Mouse (Mus musculus): ENCODE measurements around the gene Hist1h1c. TPM values are rescaled to one million over a fixed set of nuclear protein-coding genes. Genes with fewer than 3 reads are reported as not detected.
A peak's percentile ranks its signal among the peaks of the same experiment; 100 is the strongest.
"Not testable (repeated sequence)": the region's sequence is repeated elsewhere in the genome, so short reads cannot be mapped to it uniquely, and the experiment has no call there.

The Hist1h1c gene
- total RNA-seq, 2 experiments from 2014 or later, result 134 to 160 TPM

DNA sequence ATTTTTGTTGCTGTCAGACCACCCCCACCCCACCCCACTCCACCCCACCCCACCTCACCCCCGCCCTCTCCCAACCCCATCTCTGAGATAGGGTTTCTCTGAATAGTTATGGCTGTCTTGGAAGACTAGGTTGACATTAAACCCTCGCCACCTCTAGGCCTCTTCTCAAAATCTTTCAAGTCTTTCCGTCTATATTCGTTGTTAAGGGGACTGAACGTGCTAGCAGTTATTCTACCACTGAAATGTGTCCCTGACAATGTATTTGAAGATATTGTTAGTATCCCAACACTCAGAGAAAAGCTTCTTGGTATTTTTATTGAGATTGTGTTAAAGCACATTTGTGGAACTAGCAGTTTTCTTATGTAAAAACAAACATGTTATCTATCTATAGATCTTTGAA is 2.3 kb downstream of the Hist1h1c start:
- intact Hi-C loops (cut with DNase I), result loop anchor here (5.0 kb wide), 2 partner anchors 119 to 209 kb away; partner anchors contain the start of genes Hist1h1e, Hist1h2af, Hist1h2be and Hist1h4h

DNA sequence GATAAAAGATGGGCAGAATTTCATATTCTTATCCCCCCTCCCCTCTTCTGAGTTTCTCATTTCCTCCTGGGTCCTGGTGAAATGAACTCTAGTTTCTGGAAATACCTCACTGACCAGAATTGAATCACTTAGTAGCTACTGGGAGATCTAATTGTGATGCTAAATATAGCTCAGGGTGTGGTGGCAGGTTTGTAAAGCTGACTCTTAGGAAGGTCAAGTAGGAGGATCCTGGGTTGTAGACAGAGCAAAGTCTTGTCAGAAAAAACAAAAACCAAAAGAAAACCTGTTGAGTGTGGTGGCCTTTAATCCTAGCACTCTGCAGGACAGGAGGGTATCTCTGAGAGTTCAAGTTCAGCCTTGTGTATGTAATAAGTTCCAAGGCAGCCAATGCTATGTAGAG is 3.4 kb downstream of the Hist1h1c start:
- intact Hi-C loops (cut with DNase I), result loop anchor here (5.0 kb wide), 2 partner anchors 120 to 210 kb away; partner anchors contain the start of genes Hist1h1e, Hist1h2af, Hist1h2be and Hist1h4h
- no peak for DNase-seq (ENCODE audit: low spot score)

More for the DNA sequence above, 2.3 kb downstream of the Hist1h1c start:
- no peak for DNase-seq (ENCODE audit: low spot score)

DNA sequence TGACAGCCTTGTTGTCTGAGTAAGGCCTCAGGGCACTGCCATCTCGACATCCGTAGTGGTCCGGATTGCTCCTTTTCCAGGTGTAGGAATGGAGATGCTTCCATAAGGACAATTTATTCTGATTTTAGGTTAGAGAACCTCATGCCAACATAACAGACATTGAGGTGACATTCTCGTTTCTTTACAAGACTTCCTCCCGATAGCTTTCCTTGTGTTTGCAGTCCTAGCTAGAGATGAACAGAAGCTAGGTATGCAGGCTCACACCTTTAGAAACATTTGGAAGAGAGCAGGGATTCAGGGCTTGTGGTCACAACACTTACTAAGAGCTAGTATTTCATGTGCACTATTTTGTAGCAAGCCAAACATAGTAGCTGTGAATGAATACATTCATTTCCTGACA is 4.6 kb downstream of the Hist1h1c start:
- intact Hi-C loops (cut with DNase I), result loop anchor here (5.0 kb wide), 2 partner anchors 121 to 211 kb away; partner anchors contain the start of genes Hist1h1e, Hist1h2af, Hist1h2be and Hist1h4h

DNA sequence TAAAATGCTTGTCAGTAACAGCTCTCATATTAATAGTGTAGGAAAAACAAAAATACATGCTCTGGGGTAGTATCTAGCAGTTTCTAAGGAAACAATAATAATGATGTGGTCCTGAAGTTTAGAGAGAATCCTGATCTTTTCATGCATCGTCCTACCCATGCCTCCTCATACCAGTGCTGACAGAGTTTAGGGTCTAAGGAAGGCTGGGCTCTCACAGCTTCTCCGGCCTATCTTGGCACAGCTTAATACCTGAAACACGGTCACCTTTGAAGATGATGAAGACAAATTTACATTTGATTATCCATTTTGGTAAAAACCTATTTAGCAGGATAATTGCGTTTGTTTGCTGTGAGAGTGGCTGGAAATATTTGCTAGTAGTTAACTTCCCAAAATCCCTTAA is 5.4 kb downstream of the Hist1h1c start:
- no peak for DNase-seq (ENCODE audit: low spot score)
- intact Hi-C loops (cut with DNase I), result loop anchor here (5.0 kb wide), 2 partner anchors 122 to 212 kb away; partner anchors contain the start of genes Hist1h1e, Hist1h2af, Hist1h2be and Hist1h4h

More for the DNA sequence above, 4.6 kb downstream of the Hist1h1c start:
- no peak for DNase-seq (ENCODE audit: low spot score)

DNA sequence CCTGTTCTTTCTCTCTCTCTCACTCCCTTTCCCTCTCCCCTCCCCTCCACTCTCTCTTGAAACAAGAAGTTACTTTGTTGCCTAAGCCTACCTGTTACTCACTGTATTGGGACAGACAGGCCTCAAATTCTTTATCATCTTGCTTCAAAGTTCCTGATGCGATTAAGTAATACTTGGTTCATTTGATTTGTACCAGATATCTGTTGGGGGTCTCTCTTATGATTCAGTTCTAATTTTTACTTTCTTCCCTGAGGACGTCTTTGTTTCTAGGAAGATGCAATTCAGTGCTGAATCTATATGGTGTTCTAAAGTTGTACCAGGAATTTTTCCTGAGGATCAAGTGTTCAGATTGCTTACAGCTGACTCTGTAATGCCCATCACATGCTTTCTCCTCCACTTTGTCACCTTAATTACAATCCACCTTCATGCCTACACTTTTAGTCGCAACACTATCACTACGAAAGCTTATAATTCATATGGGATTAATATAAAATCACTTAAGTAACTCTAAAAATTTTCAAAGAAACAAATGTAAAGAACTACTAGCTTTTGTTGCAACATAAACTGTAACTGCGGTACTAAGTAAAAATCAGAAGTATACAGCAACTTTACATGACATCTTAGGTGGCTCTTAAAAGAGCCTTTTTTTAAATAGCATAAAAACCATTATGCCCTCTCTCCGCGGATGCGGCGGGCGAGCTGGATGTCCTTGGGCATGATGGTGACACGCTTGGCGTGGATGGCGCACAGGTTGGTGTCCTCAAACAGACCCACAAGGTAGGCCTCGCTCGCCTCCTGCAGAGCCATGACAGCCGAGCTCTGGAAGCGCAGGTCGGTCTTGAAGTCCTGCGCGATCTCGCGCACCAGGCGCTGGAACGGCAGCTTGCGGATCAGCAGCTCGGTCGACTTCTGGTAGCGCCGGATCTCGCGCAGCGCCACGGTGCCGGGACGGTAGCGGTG is 6.1 kb downstream of the Hist1h1c start:
- intact Hi-C loops (cut with DNase I), result loop anchor here (5.0 kb wide), 3 partner anchors 122 to 1702 kb away; partner anchors contain the start of genes Hist1h1e, Hist1h2af, Hist1h2ag and Hist1h2be
- no peak for DNase-seq (ENCODE audit: low spot score)

DNA sequence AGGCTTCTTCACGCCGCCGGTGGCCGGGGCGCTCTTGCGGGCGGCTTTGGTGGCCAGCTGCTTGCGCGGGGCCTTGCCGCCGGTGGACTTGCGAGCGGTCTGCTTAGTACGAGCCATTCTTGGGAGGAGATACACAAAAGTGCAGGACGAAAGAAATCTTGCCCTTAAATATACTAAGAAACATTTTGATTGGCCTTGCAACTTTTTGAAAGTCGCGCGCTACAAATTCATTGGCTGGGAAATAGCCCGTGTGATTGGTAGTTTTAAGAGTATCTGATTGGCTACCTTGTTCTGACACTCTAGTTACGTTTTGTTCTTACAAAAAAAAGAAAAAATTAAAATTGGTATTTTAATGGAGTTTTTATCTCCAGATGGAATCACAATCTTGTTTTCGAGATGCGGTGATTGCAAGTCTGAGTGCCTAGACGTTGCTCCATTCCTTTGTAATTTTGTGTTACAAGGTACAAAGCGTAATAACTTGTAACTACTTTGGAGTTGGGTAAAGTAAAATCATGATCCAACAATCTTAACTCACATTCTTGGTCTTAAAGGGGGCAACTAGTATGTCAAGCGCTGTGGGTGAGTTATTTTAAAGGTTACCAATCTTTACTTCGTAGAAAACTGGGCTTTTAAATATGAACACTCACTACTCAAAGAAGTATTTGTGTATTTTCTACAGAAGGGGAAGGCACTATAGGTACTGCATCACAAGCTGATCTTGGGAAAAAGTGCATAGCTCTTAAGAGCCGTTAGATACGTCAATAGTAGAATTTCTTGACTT is 7.0 kb downstream of the Hist1h1c start, which contains the start of gene Hist1h3c:
Gene Hist1h3c (minus strand): TSS at position 222 of the 781 bp plus-strand sequence.
- intact Hi-C loops (cut with DNase I), result loop anchor here (5.0 kb wide), 1 partner anchor 1703 kb away; the partner anchor contains the start of genes Hist1h2ag, Hist1h2bj and Hist1h4i
- peak; percentile 57 for DNase-seq (ENCODE audit: low spot score)

DNA sequence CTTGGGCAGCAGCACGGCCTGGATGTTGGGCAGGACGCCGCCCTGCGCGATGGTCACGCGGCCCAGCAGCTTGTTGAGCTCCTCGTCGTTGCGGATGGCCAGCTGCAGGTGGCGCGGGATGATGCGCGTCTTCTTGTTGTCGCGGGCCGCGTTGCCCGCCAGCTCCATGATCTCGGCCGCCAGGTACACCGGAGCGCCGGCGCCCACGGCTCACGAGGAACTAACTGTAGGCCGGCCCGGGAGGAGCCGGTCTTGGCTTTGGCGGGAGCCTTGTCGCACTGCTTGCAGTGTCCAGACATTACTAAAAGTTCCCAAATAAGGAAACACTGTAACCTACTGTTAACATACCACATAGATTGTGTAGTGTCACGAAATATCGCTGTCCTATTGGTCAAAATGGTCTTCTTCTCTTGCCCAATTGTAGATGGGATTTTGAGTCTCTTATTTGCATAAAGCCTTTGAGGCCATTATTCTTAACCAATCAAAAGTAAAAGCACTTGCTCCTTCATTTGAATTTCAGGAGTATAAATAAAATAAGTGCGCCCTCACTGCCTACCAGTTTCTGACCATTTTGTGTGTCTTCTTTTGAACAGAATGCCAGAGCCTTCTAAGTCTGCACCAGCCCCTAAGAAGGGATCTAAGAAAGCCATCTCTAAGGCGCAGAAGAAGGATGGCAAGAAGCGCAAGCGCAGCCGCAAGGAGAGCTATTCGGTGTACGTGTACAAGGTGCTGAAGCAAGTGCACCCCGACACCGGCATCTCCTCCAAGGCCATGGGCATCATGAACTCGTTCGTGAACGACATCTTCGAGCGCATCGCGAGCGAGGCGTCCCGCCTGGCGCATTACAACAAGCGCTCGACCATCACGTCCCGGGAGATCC is 7.8 kb downstream of the Hist1h1c start, which contains the start of gene Hist1h2bb:
Gene Hist1h2bb (plus strand): TSS at position 534 of the 880 bp plus-strand sequence.
- peak; percentile 67 for DNase-seq (ENCODE audit: low spot score)
- intact Hi-C loops (cut with DNase I), result loop anchor here (5.0 kb wide), 1 partner anchor 1704 kb away; the partner anchor contains the start of genes Hist1h2ag, Hist1h2bj and Hist1h4i

DNA sequence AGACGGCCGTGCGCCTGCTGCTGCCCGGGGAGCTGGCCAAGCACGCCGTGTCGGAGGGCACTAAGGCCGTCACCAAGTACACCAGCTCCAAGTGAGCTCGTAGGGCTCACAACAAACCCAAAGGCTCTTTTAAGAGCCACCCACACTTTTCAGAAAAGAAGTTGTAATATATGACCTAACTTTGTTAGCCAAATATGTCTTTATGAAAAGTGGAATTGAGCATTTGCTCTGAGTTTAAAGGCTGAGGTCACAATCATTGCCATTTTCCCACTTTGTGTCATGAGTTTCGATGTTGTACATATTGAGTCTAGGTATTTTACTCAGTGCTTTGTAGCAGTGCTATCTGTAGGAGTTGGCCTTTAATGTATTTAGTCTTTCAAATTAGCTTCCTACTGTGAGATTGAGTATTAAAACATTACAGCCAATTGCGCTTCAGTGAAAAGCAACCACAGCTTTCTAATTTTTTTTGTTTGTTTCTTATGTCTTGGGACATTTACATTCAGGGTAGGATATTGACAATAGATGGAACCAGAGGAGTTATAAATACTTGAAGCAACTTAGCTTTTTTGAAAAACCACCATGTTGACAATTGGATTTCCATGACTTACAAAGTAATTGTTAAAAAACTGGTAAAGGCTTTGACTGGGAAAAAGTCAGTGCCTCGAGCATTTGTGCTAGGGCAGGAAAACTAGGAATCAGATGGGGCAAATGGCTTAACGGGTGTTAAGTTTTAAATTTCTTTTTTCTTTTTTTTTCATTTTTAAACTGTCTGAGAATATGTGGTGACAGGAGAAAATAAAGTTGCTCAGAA is 8.7 kb downstream of the Hist1h1c start:
- no peak for DNase-seq (ENCODE audit: low spot score)
- intact Hi-C loops (cut with DNase I), result loop anchor here (5.0 kb wide), 1 partner anchor 1705 kb away; the partner anchor contains the start of genes Hist1h2ag, Hist1h2bj and Hist1h4i

DNA sequence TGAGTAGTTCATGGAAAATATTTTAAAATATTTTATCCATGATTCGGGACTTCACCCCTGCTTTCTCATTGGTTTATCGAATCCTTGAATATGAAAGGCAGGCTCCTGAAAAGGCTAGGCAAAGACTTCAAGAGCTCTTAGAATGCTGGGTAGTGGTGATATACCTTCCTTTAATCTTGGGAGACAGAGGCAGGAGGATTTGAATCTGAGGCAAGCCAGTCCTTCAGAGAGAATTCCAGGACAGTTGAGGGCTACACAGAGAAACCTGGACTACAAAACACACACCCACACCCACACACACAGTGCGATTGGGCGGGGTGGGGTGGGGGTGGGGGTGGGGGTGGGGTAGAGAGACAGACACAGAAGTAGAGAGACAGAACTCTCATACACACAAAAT is 9.3 kb downstream of the Hist1h1c start:
- intact Hi-C loops (cut with DNase I), result loop anchor here (5.0 kb wide), 1 partner anchor 1706 kb away; the partner anchor contains the start of genes Hist1h2ag, Hist1h2bj and Hist1h4i

DNA sequence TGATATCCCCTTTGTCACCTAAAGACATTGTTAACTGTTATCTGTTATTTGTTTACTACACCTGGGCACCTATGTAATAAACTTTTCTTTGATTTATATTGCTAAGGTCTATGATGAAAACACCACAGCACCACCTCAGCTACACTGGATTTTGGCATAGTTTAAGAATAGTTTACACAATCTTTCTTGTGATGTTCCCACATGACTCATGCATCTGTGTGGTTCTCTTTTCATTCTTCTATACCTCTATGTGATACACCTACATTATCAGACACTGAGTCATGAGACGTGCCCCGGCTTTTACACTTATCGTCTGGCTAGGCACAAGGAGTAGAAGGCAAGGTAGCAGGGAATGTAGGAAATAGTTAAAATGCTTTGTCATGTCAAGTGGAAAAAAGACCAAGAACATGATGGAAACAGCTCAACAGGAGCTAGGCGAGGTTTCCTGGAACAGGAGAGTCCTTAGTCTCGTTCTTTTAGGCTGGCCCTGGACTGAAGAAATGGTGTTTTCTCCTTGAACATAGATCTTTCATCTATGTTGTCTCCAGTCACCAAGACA is 11.0 kb downstream of the Hist1h1c start:
- no peak for DNase-seq (ENCODE audit: low spot score)
- intact Hi-C loops (cut with DNase I), result loop anchor here (5.0 to 10.0 kb wide), 4 partner anchors 167 to 1995 kb away; partner anchors contain the start of genes Hist1h2ag, Hist1h2ak, Hist1h2bj and Hist1h2bn

More for the DNA sequence above, 9.3 kb downstream of the Hist1h1c start:
- no peak for DNase-seq (ENCODE audit: low spot score)

DNA sequence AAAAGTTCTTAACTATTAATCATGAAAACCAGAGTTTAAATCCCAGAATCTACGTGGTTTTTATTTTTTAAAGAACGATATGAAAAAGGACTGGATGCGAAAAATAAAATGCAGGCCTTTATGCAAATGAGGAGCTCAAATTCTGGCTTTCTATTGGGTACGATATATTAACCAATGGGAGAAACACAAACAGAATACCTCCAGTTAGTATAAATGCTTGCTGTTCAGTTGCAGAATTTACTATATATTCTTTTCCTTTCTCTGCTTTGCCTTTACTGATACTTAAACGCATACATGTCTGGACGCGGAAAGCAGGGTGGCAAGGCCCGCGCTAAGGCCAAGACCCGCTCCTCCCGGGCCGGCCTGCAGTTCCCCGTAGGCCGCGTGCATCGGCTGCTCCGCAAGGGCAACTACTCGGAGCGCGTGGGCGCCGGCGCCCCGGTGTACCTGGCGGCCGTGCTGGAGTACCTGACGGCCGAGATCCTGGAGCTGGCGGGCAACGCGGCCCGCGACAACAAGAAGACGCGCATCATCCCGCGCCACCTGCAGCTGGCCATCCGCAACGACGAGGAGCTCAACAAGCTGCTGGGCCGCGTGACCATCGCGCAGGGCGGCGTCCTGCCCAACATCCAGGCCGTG is 12.3 kb downstream of the Hist1h1c start, which contains the start of gene Hist1h2ab:
Gene Hist1h2ab (plus strand): TSS at position 288 of the 639 bp plus-strand sequence.
- not testable (repeated sequence) for DNase-seq (ENCODE audit: low spot score)
- intact Hi-C loops (cut with DNase I), result loop anchor here (5.0 to 10.0 kb wide), 3 partner anchors 169 to 1996 kb away; partner anchors contain the start of genes Hist1h2ak, Hist1h2bn, Hist1h4d and Hist1h4k

DNA sequence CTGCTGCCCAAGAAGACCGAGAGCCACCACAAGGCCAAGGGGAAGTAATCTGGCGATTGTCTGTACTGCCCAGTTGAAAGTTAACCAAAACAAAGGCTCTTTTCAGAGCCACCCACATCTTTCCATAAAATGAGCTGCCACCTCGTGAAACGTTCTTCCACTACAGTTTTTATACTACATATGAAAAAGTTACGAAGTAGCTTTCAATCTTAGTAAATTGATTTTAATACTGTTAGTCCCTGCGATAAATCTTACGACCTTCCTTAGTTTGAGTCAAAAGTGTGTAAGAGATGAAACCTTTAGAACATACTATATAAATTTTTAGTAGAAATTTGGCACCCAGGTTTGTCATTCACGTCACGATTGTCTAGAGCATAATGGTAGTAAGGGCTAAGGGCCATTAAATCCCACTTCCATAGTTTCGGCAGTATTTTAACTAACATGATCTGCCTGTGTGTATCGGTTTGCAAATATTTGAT is 12.9 kb downstream of the Hist1h1c start:
- no peak for DNase-seq (ENCODE audit: low spot score)
- intact Hi-C loops (cut with DNase I), result loop anchor here (5.0 to 10.0 kb wide), 3 partner anchors 169 to 1997 kb away; partner anchors contain the start of genes Hist1h2ak, Hist1h2bn, Hist1h4d and Hist1h4k

DNA sequence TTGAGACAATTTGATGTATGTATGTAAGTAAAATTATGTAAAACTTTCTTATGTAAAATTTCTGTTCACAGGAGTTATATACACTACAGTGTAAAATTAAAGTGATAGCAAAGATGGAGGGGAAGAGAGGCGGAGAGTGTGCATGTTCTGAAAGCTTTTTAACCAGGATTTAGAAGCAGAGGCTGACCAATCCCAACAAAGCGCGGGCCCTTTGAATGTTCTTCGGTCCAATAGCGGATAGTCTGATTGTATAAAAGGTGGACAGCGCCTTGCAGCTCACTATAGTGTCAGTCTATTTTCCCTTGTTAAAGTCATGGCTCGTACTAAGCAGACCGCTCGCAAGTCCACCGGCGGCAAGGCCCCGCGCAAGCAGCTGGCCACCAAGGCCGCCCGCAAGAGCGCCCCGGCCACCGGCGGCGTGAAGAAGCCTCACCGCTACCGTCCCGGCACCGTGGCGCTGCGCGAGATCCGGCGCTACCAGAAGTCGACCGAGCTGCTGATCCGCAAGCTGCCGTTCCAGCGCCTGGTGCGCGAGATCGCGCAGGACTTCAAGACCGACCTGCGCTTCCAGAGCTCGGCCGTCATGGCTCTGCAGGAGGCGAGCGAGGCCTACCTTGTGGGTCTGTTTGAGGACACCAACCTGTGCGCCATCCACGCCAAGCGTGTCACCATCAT is 13.6 kb downstream of the Hist1h1c start, which contains the start of gene Hist1h3b:
Gene Hist1h3b (plus strand): TSS at position 201 of the 675 bp plus-strand sequence.
- intact Hi-C loops (cut with DNase I), result loop anchor here (5.0 to 10.0 kb wide), 3 partner anchors 170 to 1997 kb away; partner anchors contain the start of genes Hist1h2ak, Hist1h2bn, Hist1h4d and Hist1h4k
- peak; percentile 54 for DNase-seq (ENCODE audit: low spot score)

DNA sequence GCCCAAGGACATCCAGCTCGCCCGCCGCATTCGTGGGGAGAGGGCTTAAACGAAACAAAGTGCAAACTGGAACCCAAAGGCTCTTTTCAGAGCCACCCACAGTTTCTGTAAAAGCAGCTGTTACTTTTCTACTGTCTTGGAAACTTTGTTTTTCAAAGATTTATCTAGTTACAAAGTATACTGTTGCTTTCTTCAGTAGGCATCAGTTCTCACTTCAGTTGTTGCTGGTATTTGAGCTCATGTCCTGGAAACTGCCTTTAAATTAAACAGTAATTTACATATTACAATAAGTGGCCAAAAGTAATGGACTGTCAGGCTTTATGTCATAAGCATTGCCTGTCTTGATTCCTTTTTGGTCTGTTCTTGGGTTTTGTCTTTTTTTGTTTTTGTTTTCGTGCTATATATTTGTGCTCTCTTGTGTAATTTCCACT is 14.1 kb downstream of the Hist1h1c start:
- intact Hi-C loops (cut with DNase I), result loop anchor here (5.0 to 10.0 kb wide), 3 partner anchors 170 to 1998 kb away; partner anchors contain the start of genes Hist1h2ak, Hist1h2bn, Hist1h4d and Hist1h4k
- DNase-seq (ENCODE audit: low spot score), result no peak
